Mouse (Mus musculus) liver, adult 2 months (tissue): Measurements from ENCODE around the gene Ppm1g. TPM values are rescaled to one million over a fixed set of nuclear protein-coding genes. Genes with fewer than 3 reads are reported as not detected.

Experiments used
- DNase-seq: peaks from one replicate; pipeline ENCODE4 v3.0.0-alpha.2; 2011; ENCODE audit warnings: low read depth, low spot score; ENCODE audit errors: extremely low read depth
- H3K27ac ChIP-seq: fragments of 200-500 bp; replicated peaks from 2 replicates; pipeline ENCODE4 v1.5.1; 2012; ENCODE audit warnings: low read depth, mild to moderate bottlenecking, control low read depth, inconsistent platforms, low read length; ENCODE audit not compliant: insufficient read depth
- H3K27me3 ChIP-seq: fragments of 200-500 bp; 2 replicates; pipeline ENCODE4 v1.6.1; 2012; ENCODE audit warnings: mild to moderate bottlenecking, moderate library complexity, low read length, inconsistent platforms; ENCODE audit not compliant: control insufficient read depth, insufficient read depth
- H3K36me3 ChIP-seq: fragments of 200-500 bp; 2 replicates; pipeline ENCODE4 v1.6.1; 2012; ENCODE audit warnings: low read length, inconsistent platforms; ENCODE audit not compliant: control insufficient read depth, insufficient read depth
- H3K4me1 ChIP-seq: fragments of 200-500 bp; 2 replicates; pipeline ENCODE4 v1.6.1; 2011; ENCODE audit warnings: low read length; ENCODE audit not compliant: control insufficient read depth, insufficient read depth
- H3K4me3 ChIP-seq: fragments of 200-500 bp; 2 replicates; pipeline ENCODE4 v1.5.1; 2011; ENCODE audit warnings: low read depth, mild to moderate bottlenecking, control low read depth, low read length, moderate library complexity; ENCODE audit not compliant: insufficient read depth
- H3K79me2 ChIP-seq: fragments of 200-500 bp; 2 replicates; pipeline ENCODE4 v1.6.1; 2012; ENCODE audit warnings: inconsistent platforms, mild to moderate bottlenecking, low read length, moderate library complexity; ENCODE audit not compliant: control insufficient read depth, insufficient read depth
- H3K9ac ChIP-seq: fragments of 200-500 bp; 2 replicates; pipeline ENCODE4 v1.6.1; 2012; ENCODE audit warnings: low read depth, mild to moderate bottlenecking, control low read depth, inconsistent platforms, low read length
- CTCF ChIP-seq: fragments of 200-500 bp; IDR thresholded peaks from 2 replicates; pipeline ENCODE4 v1.5.1; 2011; ENCODE audit warnings: low read depth, low read length, control low read depth
- POLR2A ChIP-seq: fragments of 200-500 bp; IDR thresholded peaks from 2 replicates; pipeline ENCODE4 v1.6.1; 2011; ENCODE audit warnings: low read length, control low read depth; ENCODE audit not compliant: insufficient read depth; ENCODE audit errors: extremely low read depth
- WGBS: fragments of 180-500 bp; shearing (Covaris S2); methylation state at CpG from one replicate; pipeline ENCODE4 v1.1.7; 2018; 5-methylcytosine and 5-hydroxymethylcytosine counted together
- polyA plus RNA-seq: library from polyadenylated mRNA; depleted of rRNA; stranded (reverse); fragments of >200 nt; gene quantifications from 2 replicates; pipeline ENCODE4 v1.2.3, GENCODE M21; 2012; rRNA removed
- total RNA-seq: library from RNA; depleted of rRNA; stranded (reverse); fragments of >200 nt; gene quantifications from 2 replicates; pipeline ENCODE4 v1.2.3, GENCODE M21; 2014; rRNA removed

The Ppm1g gene
- total RNA-seq (19.7 and 23.5 TPM in 2 replicates), polyA plus RNA-seq (31.6 and 32.3 TPM in 2 replicates)

DNA sequence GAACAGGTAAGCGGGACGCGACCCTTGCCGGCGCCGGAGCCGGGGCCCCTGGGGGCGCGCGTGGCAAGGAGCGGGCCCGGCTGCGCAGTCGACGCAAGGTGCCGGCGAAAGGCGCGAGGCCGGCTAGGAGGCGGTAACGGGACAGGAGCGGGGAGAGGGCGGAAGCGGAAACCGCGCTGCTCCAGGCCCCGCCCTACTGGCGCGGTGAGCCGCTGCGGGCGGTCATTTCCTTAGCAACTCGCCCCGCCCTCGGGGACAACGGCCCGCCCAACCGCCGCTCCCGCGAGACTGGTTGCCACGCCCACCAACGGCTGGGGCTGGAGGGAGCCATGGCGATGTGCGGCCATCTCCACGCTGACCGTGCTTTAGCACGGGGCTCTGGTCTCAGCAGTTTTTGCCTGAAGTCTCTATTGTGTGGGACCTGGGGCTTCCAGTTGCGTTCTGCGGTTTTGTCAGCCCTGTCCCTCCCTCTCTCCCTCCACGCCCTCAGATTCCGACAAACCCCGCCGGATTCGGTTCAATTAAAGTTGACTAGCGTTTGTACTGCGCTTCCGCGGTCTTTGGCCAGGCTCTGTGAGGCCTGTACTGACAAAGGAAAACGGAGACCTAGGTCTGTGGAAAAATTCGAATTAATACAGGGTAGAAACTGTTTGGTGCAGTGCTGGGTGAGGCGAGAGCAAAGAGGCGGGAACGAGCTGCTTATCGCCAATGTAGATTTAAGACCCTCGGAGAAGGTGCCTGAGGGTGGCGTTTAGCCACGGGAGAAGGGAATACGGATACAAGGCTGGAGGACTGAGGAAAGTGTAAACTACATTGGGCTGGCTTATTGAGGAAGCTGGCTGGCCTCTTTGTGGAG is at the start of gene Ppm1g:
Gene Ppm1g (minus strand): TSS at position 240 of the 856 bp plus-strand sequence.
- H3K9ac ChIP-seq = peak within 1 kb of the TSS; percentile 89
- H3K79me2 ChIP-seq = peaks cover 8% of the 10 kb centered on the region; the same call in 1 of the 2 replicates
- TF ChIP-seq CTCF (no peak), POLR2A (peak; percentile 81)
- DNase-seq = peak; percentile 82
- peak within 1 kb of the TSS; percentile 70 for H3K27ac ChIP-seq
- H3K36me3 ChIP-seq = no peaks in the 10 kb centered on the region
- under 1% methylated on average over 61 of the region's 70 CpGs for WGBS
- peak within 1 kb of the TSS; percentile 76 for H3K4me3 ChIP-seq
- peaks cover 10% of the 10 kb centered on the region for H3K4me1 ChIP-seq
- H3K27me3 ChIP-seq = no peaks in the 10 kb centered on the region

DNA sequence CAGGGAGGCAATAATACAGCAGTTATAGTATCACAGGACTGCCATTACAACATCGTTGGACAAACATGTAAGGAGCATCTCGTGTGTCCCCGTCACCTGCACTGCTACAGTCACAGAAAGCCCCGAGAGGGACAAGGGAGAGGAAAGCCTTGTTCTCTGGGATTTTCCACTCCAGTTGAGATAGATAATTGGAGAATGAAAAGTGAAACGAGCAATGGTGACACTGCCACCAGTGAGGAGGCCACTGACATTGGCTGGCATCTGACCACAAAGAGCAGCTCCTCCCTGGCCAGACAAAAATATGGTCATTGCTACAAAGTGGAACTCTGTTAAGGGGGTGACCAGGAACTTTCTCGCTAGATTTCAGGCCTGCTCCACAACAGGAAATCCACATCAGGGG is 47.2 kb upstream of the Ppm1g start:
- DNase-seq = no peak
- Histone ChIP-seq H3K27ac (no peak overlapping the region), H3K79me2 (no peaks in the 10 kb centered on the region), H3K9ac (no peak overlapping the region), H3K4me3 (no peak overlapping the region), H3K36me3 (peaks cover 8% of the 10 kb centered on the region), H3K4me1 (no peaks in the 10 kb centered on the region), H3K27me3 (no peaks in the 10 kb centered on the region)
- 67% methylated on average over 6 of the region's 6 CpGs for WGBS
- TF ChIP-seq POLR2A = no peak
- no peak for TF ChIP-seq CTCF

DNA sequence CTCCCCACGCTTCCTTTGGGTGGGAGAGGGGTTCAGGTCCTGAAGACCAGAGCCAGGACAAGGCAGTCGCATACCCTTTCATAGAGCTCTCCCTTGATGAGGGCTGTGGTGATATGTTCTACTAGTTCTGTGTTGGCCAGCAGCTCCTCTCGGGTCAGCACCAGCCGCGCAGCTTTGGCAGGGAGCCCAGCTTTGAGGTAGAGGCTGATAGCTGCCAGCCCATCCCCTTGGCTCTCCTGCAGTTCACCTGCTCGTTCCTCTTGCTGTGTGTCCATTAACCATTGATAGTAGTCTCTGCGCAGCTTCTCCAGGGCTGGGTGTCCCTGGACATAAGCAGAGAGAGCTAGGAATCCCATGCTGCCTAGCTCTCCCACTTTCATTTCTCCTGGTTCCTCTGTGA is 45.6 kb upstream of the Ppm1g start:
- Histone ChIP-seq H3K4me1 (no peaks in the 10 kb centered on the region), H3K27ac (no peak overlapping the region), H3K36me3 (peaks cover 9% of the 10 kb centered on the region), H3K9ac (no peak overlapping the region), H3K4me3 (no peak overlapping the region), H3K27me3 (no peaks in the 10 kb centered on the region), H3K79me2 (no peaks in the 10 kb centered on the region)
- WGBS = 60% methylated on average over 7 of the region's 7 CpGs
- TF ChIP-seq CTCF (no peak), POLR2A (no peak)
- DNase-seq = no peak

DNA sequence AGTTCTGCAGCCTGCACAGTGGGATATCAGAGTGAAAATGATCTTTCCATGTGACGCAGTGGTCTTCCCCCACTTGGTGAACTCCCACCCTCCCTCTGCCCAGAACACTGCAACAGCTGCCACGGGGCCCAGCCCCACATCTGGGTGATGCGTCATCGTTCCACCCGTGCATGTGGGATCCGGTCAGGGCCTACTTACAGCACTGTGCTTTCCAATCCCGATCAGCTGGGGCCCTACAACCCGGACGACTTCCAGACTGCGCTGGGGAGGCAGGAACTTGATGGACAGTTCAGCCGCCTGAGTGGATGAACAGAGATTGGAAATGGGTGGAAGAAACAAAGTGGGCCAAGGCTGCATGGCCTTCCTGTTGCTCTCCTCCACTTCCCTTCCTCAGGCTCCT is 37.1 kb upstream of the Ppm1g start:
- 85% methylated on average over 11 of the region's 11 CpGs for WGBS
- peaks cover 2% of the 10 kb centered on the region for H3K4me1 ChIP-seq

DNA sequence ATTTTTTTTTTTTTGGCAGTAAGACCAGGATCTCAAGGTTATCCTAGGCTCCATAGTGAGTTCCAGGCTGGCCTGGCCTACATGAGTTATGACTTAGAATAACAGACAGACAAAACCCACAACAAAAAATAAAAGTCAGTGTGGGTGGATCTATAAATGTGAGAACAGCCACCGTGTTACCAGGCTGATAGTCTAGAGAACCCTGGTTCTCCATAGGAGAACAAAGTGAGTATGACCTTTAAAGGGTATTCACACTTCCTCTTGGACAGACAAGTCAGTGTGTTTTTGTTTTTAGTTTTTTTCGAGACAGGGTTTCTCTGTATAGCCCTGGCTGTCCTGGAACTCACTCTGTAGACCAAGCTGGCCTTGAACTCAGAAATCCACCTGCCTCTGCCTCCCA is 35.5 kb upstream of the Ppm1g start:
- no peak for DNase-seq
- TF ChIP-seq POLR2A (no peak), CTCF (no peak)
- H3K79me2 ChIP-seq = no peaks in the 10 kb centered on the region
- H3K27me3 ChIP-seq = no peaks in the 10 kb centered on the region
- H3K27ac ChIP-seq = no peak overlapping the region
- 68% methylated on average over 2 of the region's 2 CpGs for WGBS
- no peak overlapping the region for H3K9ac ChIP-seq
- H3K36me3 ChIP-seq = peaks cover 1% of the 10 kb centered on the region; the same call in 1 of the 2 replicates
- H3K4me1 ChIP-seq = peaks cover 2% of the 10 kb centered on the region
- H3K4me3 ChIP-seq = no peak overlapping the region

More for the DNA sequence above, 37.1 kb upstream of the Ppm1g start:
- Histone ChIP-seq H3K27me3 (no peaks in the 10 kb centered on the region), H3K4me3 (no peak overlapping the region), H3K36me3 (peaks cover under 1% of the 10 kb centered on the region; the same call in 1 of the 2 replicates), H3K27ac (no peak overlapping the region), H3K79me2 (no peaks in the 10 kb centered on the region), H3K9ac (no peak overlapping the region)
- TF ChIP-seq POLR2A = no peak
- no peak for TF ChIP-seq CTCF
- DNase-seq = no peak

DNA sequence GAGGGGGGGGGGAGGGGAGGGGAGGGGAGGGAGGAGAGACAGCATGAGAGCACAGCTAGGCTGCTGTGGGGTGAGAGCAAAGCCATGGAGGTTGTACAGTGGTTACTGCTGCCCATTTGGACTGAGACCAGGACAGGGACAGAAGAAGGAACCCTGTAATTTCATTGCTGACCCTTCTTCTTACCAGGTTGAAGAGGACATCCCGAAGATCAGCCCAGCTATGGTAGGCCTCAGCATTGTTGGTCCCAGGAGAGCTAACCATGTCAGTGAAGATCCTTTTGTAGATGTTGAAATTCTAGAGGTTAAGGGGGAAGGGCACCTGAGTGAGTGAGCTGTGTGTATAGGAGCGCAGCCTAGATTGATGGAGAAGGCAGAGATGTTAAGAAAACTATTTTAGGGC is 34.9 kb upstream of the Ppm1g start:
- DNase-seq = no peak
- Histone ChIP-seq H3K9ac (no peak overlapping the region), H3K27me3 (no peaks in the 10 kb centered on the region), H3K4me1 (peaks cover 2% of the 10 kb centered on the region), H3K36me3 (peaks cover 7% of the 10 kb centered on the region; the same call in 1 of the 2 replicates), H3K79me2 (no peaks in the 10 kb centered on the region), H3K4me3 (no peak overlapping the region), H3K27ac (no peak overlapping the region)
- 96% methylated on average over 2 of the region's 2 CpGs for WGBS
- TF ChIP-seq POLR2A = no peak
